In genomic region chr11:97439935-97440334, GRCm38 (mm10) we compare ENCODE assay signal across 8 mouse cellular contexts. TPM values are rescaled to one million over a fixed set of nuclear protein-coding genes. Genes with fewer than 3 reads are reported as not detected.
DNase-seq lines count a peak whose midpoint lies in the region; ATAC-seq and TF ChIP-seq lines count a peak whose summit lies in the region.

No protein-coding gene starts in this region.

- peaks cover 66% of the 10 kb centered on the region for H3K27me3 ChIP-seq in hindbrain, embryonic 13.5 days
- no peaks in the 10 kb centered on the region for H3K27me3 ChIP-seq in liver, adult 2 months (ENCODE audit: control insufficient read depth, insufficient read depth, low read length)
- H3K27me3 ChIP-seq in midbrain, embryonic 16.5 days (ENCODE audit: control insufficient read depth, insufficient read depth, low read depth, low read length), result peaks cover 17% of the 10 kb centered on the region

- no peak for TF ChIP-seq CTCF in left cerebral cortex, adult 2 months (IDR thresholded peaks at IDR 0.05)
- TF ChIP-seq CTCF in liver, adult 2 months (IDR thresholded peaks at IDR 0.05; ENCODE audit: low read depth, low read length), result no peak

- H3K9me3 ChIP-seq in hindbrain, embryonic 13.5 days, result no peaks in the 10 kb centered on the region
- H3K9me3 ChIP-seq in midbrain, embryonic 16.5 days (replicated peaks; ENCODE audit: control insufficient read depth, low read length, poor library complexity, severe bottlenecking), result no peaks in the 10 kb centered on the region

- intact Hi-C loops in left cerebral cortex, adult 2 months (cut with DNase I), result no loop called here
- intact Hi-C loops in left cerebral cortex, postnatal 36 days (cut with DNase I), result no loop called here
- intact Hi-C loops in left cerebral cortex, postnatal 25 days (cut with DNase I), result no loop called here

- H3K36me3 ChIP-seq in hindbrain, embryonic 13.5 days, result peaks cover 8% of the 10 kb centered on the region
- H3K36me3 ChIP-seq in liver, adult 2 months (ENCODE audit: control insufficient read depth, insufficient read depth, low read length), result no peaks in the 10 kb centered on the region
- H3K36me3 ChIP-seq in midbrain, embryonic 16.5 days (ENCODE audit: control insufficient read depth, insufficient read depth, low read length), result no peaks in the 10 kb centered on the region

- H3K9ac ChIP-seq in hindbrain, embryonic 13.5 days, result peak overlapping the region; percentile 68
- peak overlapping the region; percentile 82 for H3K9ac ChIP-seq in liver, adult 2 months (ENCODE audit: low read depth, low read length)
- peak overlapping the region; percentile 42; the same call in 1 of the 2 replicates for H3K9ac ChIP-seq in midbrain, embryonic 16.5 days (ENCODE audit: low read depth, low read length)

- H3K4me2 ChIP-seq in hindbrain, embryonic 13.5 days, result peak overlapping the region; percentile 61
- H3K4me2 ChIP-seq in midbrain, embryonic 16.5 days (ENCODE audit: low read length), result peak overlapping the region; percentile 48

- peak overlapping the region; percentile 47 for H3K4me3 ChIP-seq in left cerebral cortex, adult 2 months
- peak overlapping the region; percentile 42 for H3K4me3 ChIP-seq in hindbrain, embryonic 13.5 days
- peak overlapping the region; percentile 66 for H3K4me3 ChIP-seq in liver, adult 2 months (ENCODE audit: insufficient read depth, low read depth, low read length)
- H3K4me3 ChIP-seq in midbrain, embryonic 16.5 days (ENCODE audit: low read depth, low read length), result peak overlapping the region; percentile 31

- peaks cover 10% of the 10 kb centered on the region; the same call in 1 of the 2 replicates for H3K79me2 ChIP-seq in liver, adult 2 months (ENCODE audit: control insufficient read depth, insufficient read depth, low read length)

- ATAC-seq in hindbrain, embryonic 13.5 days (ENCODE audit: low FRiP score), result no peak
- no peak for ATAC-seq in midbrain, embryonic 16.5 days

- no peak for DNase-seq in left cerebral cortex, adult 2 months (ENCODE audit: extremely low spot score in 1 of 2, low spot score in 2 of 2)
- no peak for DNase-seq in left cerebral cortex, postnatal 36 days (ENCODE audit: low spot score in 2 of 2)
- DNase-seq in gastrocnemius, adult 18-20 months (ENCODE audit: low spot score), result peak; percentile 66
- DNase-seq in liver, adult 2 months (ENCODE audit: extremely low read depth, low read depth, low spot score), result peak; percentile 45
- DNase-seq in yolk sac, embryonic 10.5 days (ENCODE audit: low spot score), result peak; percentile 85
- DNase-seq in left cerebral cortex, postnatal 25 days (ENCODE audit: low spot score in 2 of 2), result no peak

- H3K27ac ChIP-seq in left cerebral cortex, adult 2 months, result no peak overlapping the region; the same call in 1 of the 2 replicates
- H3K27ac ChIP-seq in hindbrain, embryonic 13.5 days, result no peak overlapping the region
- peak overlapping the region; percentile 42 for H3K27ac ChIP-seq in liver, adult 2 months (replicated peaks; ENCODE audit: insufficient read depth, low read depth, low read length)
- no peak overlapping the region for H3K27ac ChIP-seq in midbrain, embryonic 16.5 days (ENCODE audit: low read length)

- peak; percentile 50; the same call in 1 of the 2 replicates for TF ChIP-seq POLR2A in liver, adult 2 months (IDR thresholded peaks at IDR 0.05; ENCODE audit: extremely low read depth, insufficient read depth, low read length)

- 4% methylated on average over 20 of the region's 37 CpGs for WGBS in hindbrain, embryonic 13.5 days
- 2% methylated on average over 37 of the region's 37 CpGs for WGBS in liver, adult 2 months
- WGBS in midbrain, embryonic 16.5 days, result 4% methylated on average over 35 of the region's 37 CpGs

- peaks cover 57% of the 10 kb centered on the region for H3K4me1 ChIP-seq in hindbrain, embryonic 13.5 days (replicated peaks)
- H3K4me1 ChIP-seq in liver, adult 2 months (ENCODE audit: control insufficient read depth, insufficient read depth, low read length), result peaks cover 25% of the 10 kb centered on the region
- H3K4me1 ChIP-seq in midbrain, embryonic 16.5 days (ENCODE audit: control insufficient read depth, insufficient read depth, low read length), result peaks cover 23% of the 10 kb centered on the region

RNA-seq across cellular contexts. Expression of gene Arhgap23, which starts 24.6 kb away (rescaled TPM):
- total RNA-seq in left cerebral cortex, adult 2 months (2021), result 10 to 100 TPM; 64.4 to 78.6 TPM
- total RNA-seq in left cerebral cortex, postnatal 36 days (2021), result 10 to 100 TPM; 68.0 to 74.4 TPM
- total RNA-seq in gastrocnemius, adult 18-20 months (2021), result 1 to 10 TPM; 4.8 to 7.5 TPM
- polyA plus RNA-seq in hindbrain, embryonic 13.5 days (2015; fragmentation: Nextera tagmentation; extraction: Ambion mirVana), result 6.6 and 6.7 TPM in 2 replicates
- total RNA-seq in liver, adult 2 months (2014; rRNA removed), result 2.8 and 4.5 TPM in 2 replicates
- polyA plus RNA-seq in liver, adult 2 months (2012; rRNA removed), result 11.3 and 13.6 TPM in 2 replicates
- 8.6 and 9.6 TPM in 2 replicates for polyA plus RNA-seq in midbrain, embryonic 16.5 days (2015; fragmentation: Nextera tagmentation; extraction: Ambion mirVana)
- 10 to 100 TPM; 63.8 to 66.5 TPM for total RNA-seq in left cerebral cortex, postnatal 25 days (2021)

Comparison
In these comparisons a context has a peak if more than half of its experiments do, and no peak if none do; other contexts are left out.
1. DNase-seq: peak in gastrocnemius, adult 18-20 months (single experiment), liver, adult 2 months (single experiment) and yolk sac, embryonic 10.5 days (single experiment); none in left cerebral cortex, adult 2 months (0 of 2), left cerebral cortex, postnatal 36 days (0 of 2) and left cerebral cortex, postnatal 25 days (0 of 2).
2. RNA of gene Arhgap23, which starts 24.6 kb away (total RNA-seq): 64.4 to 78.6 TPM in left cerebral cortex, adult 2 months, 68.0 to 74.4 TPM in left cerebral cortex, postnatal 36 days and 63.8 to 66.5 TPM in left cerebral cortex, postnatal 25 days; 4.8 to 7.5 TPM in gastrocnemius, adult 18-20 months and 2.8 to 4.5 TPM in liver, adult 2 months; every median in the first group is over 4 times any median in the second.
3. Peak in every context shown above with its lines, with median percentiles within 50 percentile points of each other: H3K4me3 ChIP-seq and H3K9ac ChIP-seq.